Mouse (Mus musculus) midbrain, embryonic 13.5 days (tissue): ENCODE data around the gene Tomm40. TPM values are rescaled to one million over a fixed set of nuclear protein-coding genes. Genes with fewer than 3 reads are reported as not detected.

Experiments
- ATAC-seq: fragments of 200-750 bp; cut with Nextera tagmentation; 2 replicates; pipeline ENCODE4 v1.8.0; 2017; ENCODE audit warnings: mild to moderate bottlenecking, moderate TSS enrichment, moderate library complexity
- H3K27ac ChIP-seq: fragments of 300-500 bp; sonication (generic); 2 replicates; pipeline ENCODE4 v1.5.1; 2015; ENCODE audit warnings: inconsistent platforms, mild to moderate bottlenecking, moderate library complexity
- H3K27me3 ChIP-seq: fragments of 300-500 bp; sonication (generic); 2 replicates; pipeline ENCODE4 v1.6.1; 2015; ENCODE audit warnings: mild to moderate bottlenecking, inconsistent platforms
- H3K36me3 ChIP-seq: fragments of 300-500 bp; sonication (generic); 2 replicates; pipeline ENCODE4 v1.6.1; 2015; ENCODE audit warnings: mild to moderate bottlenecking, inconsistent platforms
- H3K4me1 ChIP-seq: fragments of 300-500 bp; sonication (generic); replicated peaks from 2 replicates; pipeline ENCODE4 v1.6.1; 2015; ENCODE audit warnings: inconsistent platforms
- H3K4me2 ChIP-seq: fragments of 300-500 bp; sonication (generic); replicated peaks from 2 replicates; pipeline ENCODE4 v1.6.1; 2015; ENCODE audit warnings: moderate library complexity, mild to moderate bottlenecking, inconsistent platforms
- H3K4me3 ChIP-seq: fragments of 300-500 bp; sonication (generic); replicated peaks from 2 replicates; pipeline ENCODE4 v1.5.1; 2015; ENCODE audit warnings: mild to moderate bottlenecking, inconsistent platforms
- H3K9ac ChIP-seq: fragments of 300-500 bp; sonication (generic); replicated peaks from 2 replicates; pipeline ENCODE4 v1.6.1; 2015; ENCODE audit warnings: mild to moderate bottlenecking, inconsistent platforms
- H3K9me3 ChIP-seq: fragments of 300-500 bp; sonication (generic); 2 replicates; pipeline ENCODE4 v1.6.1; 2016; ENCODE audit warnings: mild to moderate bottlenecking, inconsistent platforms
- WGBS: fragments of 180-500 bp; shearing (Covaris S2); methylation state at CpG from one replicate; pipeline ENCODE4 v1.1.7; 2015; 5-methylcytosine and 5-hydroxymethylcytosine counted together
- polyA plus RNA-seq: library from polyadenylated mRNA; unstranded; fragments of >200 nt; fragmentation: Nextera tagmentation; extraction: Ambion mirVana; gene quantifications from 2 replicates; pipeline ENCODE4 v1.2.1, GENCODE M21; 2015

Tomm40 gene
- polyA plus RNA-seq, 1 experiment from 2014 or later = 125 TPM

DNA sequence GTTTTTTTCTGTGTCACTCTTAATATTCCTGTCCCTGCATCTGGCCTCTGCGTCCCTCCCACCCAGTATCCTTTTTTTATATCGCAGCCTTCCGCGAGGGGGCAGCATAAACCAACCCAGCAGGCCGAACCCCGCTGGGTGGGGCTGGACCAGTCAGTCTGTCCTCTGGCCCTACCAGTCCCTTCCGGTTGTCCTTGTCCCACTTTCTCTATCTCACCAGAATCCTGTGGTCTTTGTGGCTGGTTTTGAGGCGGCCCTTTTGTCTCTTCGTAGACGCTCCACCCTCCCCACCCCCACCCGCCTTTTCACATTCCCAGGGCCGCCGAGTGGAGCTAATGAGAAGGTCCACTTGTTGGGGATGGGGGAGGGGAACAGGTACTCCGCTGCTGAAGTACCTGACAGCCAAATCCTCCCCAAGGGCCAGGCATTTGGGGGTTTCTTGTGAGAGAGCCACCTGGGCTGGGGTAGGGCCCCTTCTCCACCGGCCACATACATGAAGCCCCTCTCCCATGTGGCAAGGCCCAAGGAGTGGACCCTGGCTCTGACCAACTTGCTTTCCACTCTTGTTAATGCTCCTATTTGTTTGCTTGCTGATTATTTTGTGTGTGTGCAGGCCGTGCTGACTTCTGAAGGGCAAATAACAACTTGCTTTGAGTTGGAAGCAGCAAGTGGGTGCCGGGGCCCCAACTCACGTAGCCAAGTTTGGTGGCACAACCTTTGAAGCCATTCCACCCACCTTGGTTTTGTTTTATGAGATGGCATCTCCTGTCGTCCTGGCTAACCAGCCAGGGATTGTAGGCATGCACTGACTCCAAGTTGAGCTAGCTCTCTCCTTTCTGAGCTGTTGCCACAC lies 35.2 kb upstream of the Tomm40 start, which contains the start of gene Nectin2:
Gene Nectin2 (minus strand): TSS at position 267 of the 853 bp plus-strand sequence.
- Histone ChIP-seq H3K27me3 (no peaks in the 10 kb centered on the region), H3K4me3 (peak within 1 kb of the TSS; percentile 85), H3K9me3 (no peaks in the 10 kb centered on the region), H3K36me3 (no peaks in the 10 kb centered on the region), H3K4me2 (peak within 1 kb of the TSS; percentile 91), H3K4me1 (peaks cover 39% of the 10 kb centered on the region), H3K27ac (peak within 1 kb of the TSS; percentile 75), H3K9ac (peak within 1 kb of the TSS; percentile 93)
- WGBS = 17% methylated on average over 19 of the region's 19 CpGs
- ATAC-seq = peak; percentile 72

DNA sequence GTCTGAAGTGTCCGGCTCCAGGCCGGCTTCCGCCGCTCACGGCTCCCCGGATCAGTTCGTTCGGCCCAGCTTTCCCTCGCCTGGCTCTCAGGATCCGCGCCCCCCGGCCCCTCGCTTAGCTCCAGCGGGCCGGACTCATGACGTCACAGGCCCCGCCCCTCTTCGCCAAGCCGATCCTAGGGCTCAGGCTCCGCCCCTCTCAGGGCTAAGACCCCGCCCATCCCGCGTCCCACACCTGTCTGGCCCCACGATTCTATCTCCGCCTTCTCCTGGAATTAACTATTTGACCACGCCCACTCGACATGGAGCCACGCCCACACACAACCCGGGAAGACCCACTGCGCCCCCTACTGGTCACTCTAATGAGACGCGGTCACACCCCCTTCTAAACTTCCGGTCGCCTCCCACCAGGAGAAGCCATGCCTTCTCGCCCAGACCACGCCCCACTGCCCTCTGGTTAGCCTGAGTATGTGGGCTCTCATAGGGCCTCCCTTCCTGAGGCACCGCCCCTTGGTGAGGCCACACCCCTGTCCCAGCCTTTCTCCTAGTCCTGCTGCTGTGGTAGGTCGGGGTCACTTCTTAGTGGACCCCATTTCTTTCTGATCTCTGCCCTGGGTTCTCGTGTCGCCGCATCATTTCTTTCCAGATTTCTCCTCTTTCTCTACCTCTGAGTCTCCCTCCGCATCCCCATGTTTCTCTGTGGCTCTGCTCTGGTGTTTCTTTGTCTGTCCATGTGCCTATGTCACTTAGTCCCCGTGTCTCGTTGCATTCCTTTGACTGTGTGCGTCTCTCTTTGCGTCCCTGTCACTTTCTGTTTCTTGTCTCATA lies 34.4 kb upstream of the Tomm40 start:
- no peaks in the 10 kb centered on the region for H3K27me3 ChIP-seq
- H3K9ac ChIP-seq = peak overlapping the region; percentile 93
- peak overlapping the region; percentile 85 for H3K4me3 ChIP-seq
- peak overlapping the region; percentile 91 for H3K4me2 ChIP-seq
- WGBS = under 1% methylated on average over 46 of the region's 46 CpGs
- H3K9me3 ChIP-seq = no peaks in the 10 kb centered on the region
- peaks cover 46% of the 10 kb centered on the region for H3K4me1 ChIP-seq
- ATAC-seq = peak; percentile 93
- 0 out of 2 replicates have a peak, but pooled peaks cover 2% of the 10 kb centered on the region for H3K36me3 ChIP-seq
- peak overlapping the region; percentile 75 for H3K27ac ChIP-seq

DNA sequence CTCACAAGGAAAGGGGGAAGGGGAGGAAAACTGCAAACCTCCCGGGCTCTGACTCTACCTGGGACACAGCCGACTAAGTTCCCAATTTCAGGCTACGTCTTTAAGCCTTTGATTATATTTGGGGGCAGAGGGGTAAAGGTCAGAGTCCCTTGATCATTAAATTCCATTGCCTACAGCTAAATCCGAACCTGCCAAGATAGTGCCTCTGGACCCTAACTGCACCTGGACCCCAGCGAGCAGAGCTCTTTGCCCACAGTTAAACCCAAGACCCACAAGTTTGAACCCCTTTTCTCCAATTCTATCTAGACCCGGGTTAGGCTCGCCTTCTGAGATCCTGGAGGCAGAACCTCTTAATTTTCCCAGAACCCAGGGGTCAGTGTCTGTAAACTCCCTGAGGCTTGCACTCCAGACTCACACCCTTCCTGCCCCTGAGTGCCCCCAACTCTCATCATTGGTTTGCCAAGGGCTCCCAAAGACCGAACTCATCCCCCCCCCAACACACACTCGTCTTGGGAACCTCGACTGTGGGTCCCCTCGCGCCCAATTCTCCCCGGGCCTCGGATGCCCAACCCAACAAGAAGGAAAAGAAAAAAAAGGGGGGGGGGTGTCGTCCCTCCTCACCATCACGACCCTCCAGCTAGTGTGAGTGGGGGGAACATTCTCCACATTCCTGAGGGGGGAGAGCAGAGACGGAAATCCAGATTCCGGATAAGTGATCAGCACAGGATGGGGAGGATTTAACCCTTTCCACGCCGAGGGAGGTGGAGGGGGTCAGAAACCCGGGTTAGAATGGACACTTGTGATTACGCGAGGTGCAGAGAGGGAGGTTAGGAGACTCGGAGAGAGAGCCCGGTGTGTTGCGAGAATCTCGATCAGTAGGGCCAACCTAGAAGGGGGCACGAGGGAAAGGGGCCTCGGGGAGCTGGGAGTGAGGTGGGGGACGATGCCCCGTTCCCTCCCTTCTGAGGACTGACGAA lies 33.3 kb upstream of the Tomm40 start:
- H3K36me3 ChIP-seq = peaks cover 10% of the 10 kb centered on the region
- peak overlapping the region; percentile 93 for H3K9ac ChIP-seq
- peak overlapping the region; percentile 75 for H3K27ac ChIP-seq
- ATAC-seq = peak; percentile 26
- WGBS = 1% methylated on average over 32 of the region's 32 CpGs
- no peaks in the 10 kb centered on the region for H3K27me3 ChIP-seq
- H3K4me3 ChIP-seq = peak overlapping the region; percentile 85
- peaks cover 48% of the 10 kb centered on the region for H3K4me1 ChIP-seq
- H3K4me2 ChIP-seq = peak overlapping the region; percentile 91
- H3K9me3 ChIP-seq = no peaks in the 10 kb centered on the region

DNA sequence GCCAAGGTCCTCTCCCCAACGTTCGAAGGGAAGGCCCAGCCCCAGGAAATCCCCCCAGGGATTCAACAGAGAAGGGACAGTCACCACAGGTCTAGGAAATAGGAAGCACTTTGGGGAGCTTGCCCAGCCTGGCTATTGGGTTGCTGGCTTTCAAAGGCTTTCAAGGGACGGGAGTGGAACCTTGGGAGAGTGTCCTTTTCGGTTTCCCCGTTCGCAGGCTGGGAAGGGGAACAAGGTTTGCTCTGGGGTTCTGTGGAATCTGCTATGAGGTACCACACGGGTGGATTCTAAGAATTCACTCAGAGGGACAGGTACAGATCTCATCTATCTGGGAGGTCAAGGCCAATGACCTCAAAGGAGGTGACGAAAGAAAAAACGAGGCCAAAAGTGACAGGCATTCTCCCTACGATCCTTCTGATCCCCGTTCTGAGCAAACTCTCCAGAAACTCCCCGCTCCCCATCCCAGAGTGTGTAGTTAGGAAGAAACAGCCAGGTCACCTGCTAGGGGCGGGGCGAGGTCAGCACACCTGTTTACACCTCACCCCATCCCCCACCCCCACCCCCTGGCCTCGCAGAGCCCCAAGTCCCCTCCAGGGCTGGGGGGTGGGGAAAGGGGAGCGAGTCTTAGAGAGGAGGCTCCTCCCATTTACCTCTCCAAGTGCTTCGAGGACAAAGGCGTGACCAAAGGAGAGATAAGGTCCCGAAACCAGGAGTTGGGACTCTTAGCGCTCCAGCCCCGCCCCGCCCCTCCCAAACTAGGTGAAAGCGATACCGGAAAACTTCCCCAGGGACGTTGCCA lies 32.4 kb upstream of the Tomm40 start:
- peak overlapping the region; percentile 91 for H3K4me2 ChIP-seq
- H3K4me1 ChIP-seq = peaks cover 48% of the 10 kb centered on the region
- H3K27me3 ChIP-seq = no peaks in the 10 kb centered on the region
- H3K4me3 ChIP-seq = peak overlapping the region; percentile 85
- no peak for ATAC-seq
- H3K27ac ChIP-seq = no peak overlapping the region
- 5% methylated on average over 25 of the region's 25 CpGs for WGBS
- peaks cover 16% of the 10 kb centered on the region for H3K36me3 ChIP-seq
- H3K9me3 ChIP-seq = no peaks in the 10 kb centered on the region
- peak overlapping the region; percentile 93 for H3K9ac ChIP-seq

DNA sequence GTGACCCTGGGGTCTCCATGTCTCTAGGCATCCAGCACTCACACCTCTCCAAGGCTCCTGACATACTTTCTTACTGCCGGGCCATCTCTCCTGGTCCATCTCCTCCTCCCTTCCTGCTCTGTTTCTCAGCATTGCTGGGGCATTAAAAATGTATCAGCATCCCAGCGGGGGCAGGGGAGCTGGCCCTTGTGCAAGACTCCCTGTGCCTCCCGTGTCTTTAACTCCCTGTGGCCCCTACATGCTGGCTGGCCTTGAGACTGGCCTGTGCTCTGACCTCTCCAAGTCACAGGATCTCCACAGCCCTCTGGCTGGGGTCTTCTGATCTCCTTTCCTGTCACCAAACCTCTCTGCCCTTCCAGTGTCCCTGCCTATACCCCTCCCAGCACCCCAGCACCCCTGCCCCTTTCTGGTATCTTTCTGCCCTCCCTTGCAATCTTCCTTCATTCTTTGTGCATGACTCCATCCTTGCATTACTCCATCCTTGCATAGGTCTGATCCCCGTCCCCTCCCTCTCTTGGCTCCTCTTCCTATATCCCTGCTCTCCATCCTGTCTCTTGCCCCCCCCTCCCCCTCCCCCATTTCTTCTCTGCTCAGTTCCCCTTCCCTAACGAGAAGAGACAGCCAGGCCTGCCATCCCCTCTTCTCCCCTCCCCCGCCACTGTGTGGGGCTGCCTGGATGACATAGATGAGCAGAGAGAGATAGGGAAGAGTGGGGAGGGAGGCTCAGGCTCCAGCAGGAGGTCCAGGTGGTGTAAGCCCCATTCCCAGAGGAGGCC lies 31.4 kb upstream of the Tomm40 start:
- H3K4me3 ChIP-seq = no peak overlapping the region
- peaks cover 16% of the 10 kb centered on the region for H3K36me3 ChIP-seq
- ATAC-seq = no peak
- peak overlapping the region; percentile 91 for H3K4me2 ChIP-seq
- H3K9me3 ChIP-seq = no peaks in the 10 kb centered on the region
- peaks cover 52% of the 10 kb centered on the region for H3K4me1 ChIP-seq
- H3K27me3 ChIP-seq = no peaks in the 10 kb centered on the region
- no peak overlapping the region for H3K27ac ChIP-seq
- WGBS = 24% methylated on average over 6 of the region's 6 CpGs
- peak overlapping the region; percentile 93; the same call in 1 of the 2 replicates for H3K9ac ChIP-seq

DNA sequence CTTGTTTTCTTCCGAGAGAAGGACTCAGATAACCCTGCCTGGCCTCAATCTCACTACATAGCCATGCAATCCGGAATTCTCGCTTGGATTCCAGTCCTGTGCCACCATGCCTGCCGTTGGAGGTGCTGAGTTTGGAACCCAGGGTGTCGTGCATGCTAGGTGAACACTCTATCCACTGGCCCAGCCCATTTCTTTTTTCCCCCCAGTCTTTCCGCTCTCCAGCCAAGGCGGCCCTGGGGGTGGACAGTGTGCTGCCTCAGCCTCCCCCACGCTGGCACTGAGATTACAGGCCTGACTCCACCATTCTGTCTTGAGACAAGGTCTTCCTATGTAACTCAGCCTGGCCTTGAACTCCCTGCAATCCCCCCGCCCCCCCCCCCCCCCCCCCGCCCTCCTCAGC lies 30.7 kb upstream of the Tomm40 start:
- no peak for ATAC-seq
- no peak overlapping the region for H3K4me2 ChIP-seq
- no peaks in the 10 kb centered on the region for H3K9me3 ChIP-seq

DNA sequence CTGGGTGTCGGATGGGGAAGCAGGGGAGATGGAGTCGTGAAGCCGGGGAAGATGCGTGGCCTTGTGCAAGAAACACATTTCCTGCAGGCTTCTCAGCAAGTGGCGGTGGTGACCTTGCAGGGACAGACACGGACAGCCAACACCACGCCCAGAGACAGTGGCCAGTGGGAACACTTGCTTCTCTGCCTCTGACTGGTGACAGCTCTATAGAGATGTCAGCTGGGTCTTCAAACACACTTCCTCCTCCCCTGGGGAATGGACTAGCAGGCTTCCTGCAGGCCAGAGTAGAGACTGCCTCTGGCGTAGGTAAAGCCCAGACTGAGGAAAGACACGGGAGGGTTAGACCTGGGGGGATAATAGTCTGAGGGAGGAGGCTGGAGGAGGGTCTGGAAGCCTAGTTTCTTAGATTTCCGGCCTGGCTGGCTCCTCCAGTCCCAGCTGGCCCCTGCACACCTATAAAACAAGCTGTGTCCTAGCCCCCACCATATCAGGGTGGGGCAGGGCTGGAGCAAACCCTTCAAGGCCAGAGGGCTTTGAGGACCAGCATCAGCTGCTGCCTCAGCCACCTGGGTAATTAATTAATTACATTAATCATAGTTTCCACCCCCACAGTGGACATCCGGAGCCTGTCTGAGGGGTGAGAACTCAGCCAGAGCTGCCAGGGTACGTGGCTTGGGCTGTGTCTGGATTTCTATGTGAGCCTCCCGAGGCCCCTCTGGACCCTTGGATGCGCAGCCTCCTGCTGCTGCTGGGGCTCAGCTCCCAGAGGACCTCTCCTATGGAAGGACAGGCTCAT lies 29.6 kb upstream of the Tomm40 start:
- no peaks in the 10 kb centered on the region for H3K27me3 ChIP-seq
- no peak for ATAC-seq
- H3K27ac ChIP-seq = no peak overlapping the region
- H3K36me3 ChIP-seq = peaks cover 23% of the 10 kb centered on the region
- no peaks in the 10 kb centered on the region for H3K9me3 ChIP-seq
- peaks cover 48% of the 10 kb centered on the region for H3K4me1 ChIP-seq
- no peak overlapping the region for H3K4me2 ChIP-seq
- 74% methylated on average over 14 of the region's 14 CpGs for WGBS
- peak overlapping the region; percentile 37; the same call in 1 of the 2 replicates for H3K9ac ChIP-seq
- H3K4me3 ChIP-seq = no peak overlapping the region

More for the DNA sequence above, 30.7 kb upstream of the Tomm40 start:
- Histone ChIP-seq H3K27me3 (no peaks in the 10 kb centered on the region), H3K4me3 (no peak overlapping the region), H3K9ac (no peak overlapping the region), H3K4me1 (peaks cover 55% of the 10 kb centered on the region), H3K36me3 (peaks cover 16% of the 10 kb centered on the region), H3K27ac (no peak overlapping the region)
- WGBS = 87% methylated on average over 9 of the region's 10 CpGs

DNA sequence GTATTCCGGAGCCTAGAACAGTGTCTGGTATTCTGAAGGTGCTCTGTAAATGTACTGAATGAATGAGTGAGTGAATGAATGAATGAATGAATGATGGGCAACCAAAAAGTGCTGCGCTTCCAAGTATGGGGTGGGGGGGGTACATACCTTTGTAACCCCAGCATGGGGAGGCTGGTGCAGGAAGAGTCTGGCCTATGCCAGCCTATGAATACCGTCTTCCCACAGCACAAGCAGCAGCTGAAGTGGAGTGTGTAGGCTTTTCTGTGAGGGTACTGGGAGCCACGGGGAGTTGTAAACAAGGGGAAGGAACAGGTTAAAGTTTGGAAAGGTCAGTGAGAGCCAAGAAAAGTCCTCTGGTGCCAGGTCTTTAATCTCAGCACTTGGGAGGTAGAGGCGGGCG lies 28.6 kb upstream of the Tomm40 start:
- Histone ChIP-seq H3K4me1 (peaks cover 45% of the 10 kb centered on the region), H3K4me3 (no peak overlapping the region), H3K9me3 (no peaks in the 10 kb centered on the region), H3K9ac (no peak overlapping the region), H3K27ac (no peak overlapping the region), H3K27me3 (no peaks in the 10 kb centered on the region), H3K4me2 (no peak overlapping the region), H3K36me3 (peaks cover 23% of the 10 kb centered on the region)
- no peak for ATAC-seq
- WGBS = 93% methylated on average over 6 of the region's 6 CpGs

DNA sequence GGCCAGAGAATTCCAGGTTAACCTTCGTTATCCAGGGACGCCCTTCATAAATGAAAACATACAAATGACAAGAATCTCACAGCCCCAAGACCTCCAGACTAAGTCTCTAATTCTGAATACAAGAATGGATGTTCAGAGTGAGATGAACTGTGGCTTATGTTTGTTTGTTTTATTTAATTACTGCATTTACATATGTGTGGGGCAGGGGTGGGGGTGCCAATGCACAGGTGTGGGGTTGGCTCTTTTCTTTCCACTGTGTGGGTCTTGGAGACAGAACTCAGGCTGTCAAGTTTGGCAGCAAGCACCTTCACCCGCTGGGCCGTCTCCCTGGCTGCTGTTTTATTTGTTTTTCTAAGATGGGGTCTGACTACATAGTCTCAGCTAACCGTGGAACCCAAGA lies 27.2 kb upstream of the Tomm40 start:
- Histone ChIP-seq H3K9ac (no peak overlapping the region), H3K9me3 (no peaks in the 10 kb centered on the region), H3K27me3 (no peaks in the 10 kb centered on the region), H3K4me1 (peaks cover 32% of the 10 kb centered on the region), H3K4me2 (no peak overlapping the region), H3K27ac (no peak overlapping the region), H3K36me3 (peaks cover 32% of the 10 kb centered on the region), H3K4me3 (no peak overlapping the region)
- ATAC-seq = no peak
- 53% methylated on average over 5 of the region's 5 CpGs for WGBS
